Mouse (Mus musculus): Measurements from ENCODE around the gene Gpx3. TPM values are rescaled to one million over a fixed set of nuclear protein-coding genes. Genes with fewer than 3 reads are reported as not detected.
"Not testable (repeated sequence)": the region's sequence is repeated elsewhere in the genome, so short reads cannot be mapped to it uniquely, and the experiment has no call there.

Gene Gpx3
- total and polyA plus RNA-seq, 2 experiments from 2014 or later: 28.5 to 78.0 TPM

- Histone ChIP-seq H3K4me2 (ENCODE audit: low read depth, low read length) (no peak overlapping the region), H3K4me3 (ENCODE audit: low read length) (no peak overlapping the region), H3K9me3 (ENCODE audit: low read length) (no peaks in the 10 kb centered on the region), H3K36me3 (ENCODE audit: insufficient read depth, low read length) (no peaks in the 10 kb centered on the region), H3K9ac (replicated peaks; ENCODE audit: low read length) (no peak overlapping the region), H3K27me3 (ENCODE audit: insufficient read depth, low read length) (no peaks in the 10 kb centered on the region), H3K4me1 (ENCODE audit: insufficient read depth, low read length) (no peaks in the 10 kb centered on the region), H3K27ac (no peak overlapping the region)
- no peak for DNase-seq (ENCODE audit: low spot score)
- ATAC-seq: no peak
- 76% methylated on average over 6 of the region's 6 CpGs for WGBS
- no peak for TF ChIP-seq CTCF (IDR thresholded peaks at IDR 0.05; ENCODE audit: low read depth)
Measured at GRCm38 (mm10) chr11:54952651-54953050, 50.4 kb downstream of the Gpx3 start.

- Histone ChIP-seq H3K9me3 (ENCODE audit: low read length) (no peaks in the 10 kb centered on the region), H3K27me3 (ENCODE audit: insufficient read depth, low read length) (no peaks in the 10 kb centered on the region), H3K4me1 (ENCODE audit: insufficient read depth, low read length) (no peaks in the 10 kb centered on the region), H3K4me2 (ENCODE audit: low read depth, low read length) (peak overlapping the region; percentile 17), H3K27ac (no peak overlapping the region), H3K9ac (replicated peaks; ENCODE audit: low read length) (no peak overlapping the region), H3K36me3 (ENCODE audit: insufficient read depth, low read length) (no peaks in the 10 kb centered on the region), H3K4me3 (ENCODE audit: low read length) (no peak overlapping the region)
- DNase-seq (ENCODE audit: low spot score) (no peak), ATAC-seq (no peak)
- no peak for TF ChIP-seq CTCF (IDR thresholded peaks at IDR 0.05; ENCODE audit: low read depth)
- WGBS: 27% methylated on average over 9 of the region's 9 CpGs
Measured at GRCm38 (mm10) chr11:54953993-54954446, 51.8 kb downstream of the Gpx3 start.

GRCm38 (mm10) chr11:54954716-54955115 lies 52.5 kb downstream of the Gpx3 start:
- WGBS: 80% methylated on average over 8 of the region's 8 CpGs
- no peaks in the 10 kb centered on the region for H3K4me1 ChIP-seq (ENCODE audit: insufficient read depth, low read length)
- H3K27ac ChIP-seq: no peak overlapping the region
- TF ChIP-seq CTCF (IDR thresholded peaks at IDR 0.05; ENCODE audit: low read depth): no peak
- DNase-seq (ENCODE audit: low spot score): no peak
- H3K9me3 ChIP-seq (ENCODE audit: low read length): no peaks in the 10 kb centered on the region
- H3K27me3 ChIP-seq (ENCODE audit: insufficient read depth, low read length): no peaks in the 10 kb centered on the region
- no peak for ATAC-seq
- H3K9ac ChIP-seq (replicated peaks; ENCODE audit: low read length): no peak overlapping the region
- no peak overlapping the region for H3K4me3 ChIP-seq (ENCODE audit: low read length)
- H3K4me2 ChIP-seq (ENCODE audit: low read depth, low read length): peak overlapping the region; percentile 17; the same call in 1 of the 2 replicates
- H3K36me3 ChIP-seq (ENCODE audit: insufficient read depth, low read length): no peaks in the 10 kb centered on the region

- peak overlapping the region; percentile 69 for H3K4me2 ChIP-seq (ENCODE audit: low read depth, low read length)
- DNase-seq (ENCODE audit: low spot score); H3K27me3 ChIP-seq (ENCODE audit: insufficient read depth, low read length); H3K4me1 ChIP-seq (ENCODE audit: insufficient read depth, low read length); H3K36me3 ChIP-seq (ENCODE audit: insufficient read depth, low read length); H3K9me3 ChIP-seq (ENCODE audit: low read length); ATAC-seq: not testable (repeated sequence)
- peak overlapping the region; percentile 89; the same call in 1 of the 2 replicates for H3K27ac ChIP-seq
- peak overlapping the region; percentile 82 for H3K9ac ChIP-seq (replicated peaks; ENCODE audit: low read length)
- 36% methylated on average over 10 of the region's 10 CpGs for WGBS
- H3K4me3 ChIP-seq (ENCODE audit: low read length): peak overlapping the region; percentile 90
Measured at GRCm38 (mm10) chr11:54955400-54955734, 53.1 kb downstream of the Gpx3 start.

- no peaks in the 10 kb centered on the region for H3K36me3 ChIP-seq (ENCODE audit: insufficient read depth, low read length)
- peak overlapping the region; percentile 89 for H3K27ac ChIP-seq
- no peaks in the 10 kb centered on the region for H3K4me1 ChIP-seq (ENCODE audit: insufficient read depth, low read length)
- no peaks in the 10 kb centered on the region for H3K9me3 ChIP-seq (ENCODE audit: low read length)
- no peak for TF ChIP-seq CTCF (IDR thresholded peaks at IDR 0.05; ENCODE audit: low read depth)
- DNase-seq (ENCODE audit: low spot score): peak; percentile 98
- peak; percentile 99 for ATAC-seq
- peak overlapping the region; percentile 90 for H3K4me3 ChIP-seq (ENCODE audit: low read length)
- H3K9ac ChIP-seq (replicated peaks; ENCODE audit: low read length): peak overlapping the region; percentile 82
- WGBS: under 1% methylated on average over 59 of the region's 59 CpGs
- H3K4me2 ChIP-seq (ENCODE audit: low read depth, low read length): peak overlapping the region; percentile 69
- no peaks in the 10 kb centered on the region for H3K27me3 ChIP-seq (ENCODE audit: insufficient read depth, low read length)
Measured at GRCm38 (mm10) chr11:54955735-54956480, 53.7 kb downstream of the Gpx3 start.

- H3K36me3 ChIP-seq (ENCODE audit: insufficient read depth, low read length): no peaks in the 10 kb centered on the region
- no peak overlapping the region for H3K9ac ChIP-seq (replicated peaks; ENCODE audit: low read length)
- H3K9me3 ChIP-seq (ENCODE audit: low read length): no peaks in the 10 kb centered on the region
- TF ChIP-seq CTCF (IDR thresholded peaks at IDR 0.05; ENCODE audit: low read depth): no peak
- no peaks in the 10 kb centered on the region for H3K27me3 ChIP-seq (ENCODE audit: insufficient read depth, low read length)
- H3K4me1 ChIP-seq (ENCODE audit: insufficient read depth, low read length): no peaks in the 10 kb centered on the region
- WGBS: 64% methylated on average over 7 of the region's 7 CpGs
- ATAC-seq (no peak), DNase-seq (ENCODE audit: low spot score) (no peak)
- no peak overlapping the region for H3K4me3 ChIP-seq (ENCODE audit: low read length)
- H3K4me2 ChIP-seq (ENCODE audit: low read depth, low read length): no peak overlapping the region
- H3K27ac ChIP-seq: no peak overlapping the region
Measured at GRCm38 (mm10) chr11:54956912-54957311, 54.7 kb downstream of the Gpx3 start.

- 92% methylated on average over 3 of the region's 3 CpGs for WGBS
- not testable (repeated sequence) for DNase-seq (ENCODE audit: low spot score)
Measured at GRCm38 (mm10) chr11:54957708-54958107, 55.5 kb downstream of the Gpx3 start.

More at GRCm38 (mm10) chr11:54957708-54958107, 55.5 kb downstream of the Gpx3 start:
- H3K9me3 ChIP-seq (ENCODE audit: low read length); H3K27me3 ChIP-seq (ENCODE audit: insufficient read depth, low read length); ATAC-seq; H3K4me3 ChIP-seq (ENCODE audit: low read length); H3K9ac ChIP-seq (replicated peaks; ENCODE audit: low read length); H3K4me2 ChIP-seq (ENCODE audit: low read depth, low read length); H3K27ac ChIP-seq; H3K36me3 ChIP-seq (ENCODE audit: insufficient read depth, low read length); H3K4me1 ChIP-seq (ENCODE audit: insufficient read depth, low read length): not testable (repeated sequence)

All from hindbrain, postnatal 0 days (tissue).